Mouse (Mus musculus): Measurements from ENCODE around the gene B230307C23Rik. TPM values are rescaled to one million over a fixed set of nuclear protein-coding genes. Genes with fewer than 3 reads are reported as not detected.

Gene B230307C23Rik
- total and polyA plus RNA-seq, 2 experiments from 2014 or later = 12.1 to 21.6 TPM

DNA sequence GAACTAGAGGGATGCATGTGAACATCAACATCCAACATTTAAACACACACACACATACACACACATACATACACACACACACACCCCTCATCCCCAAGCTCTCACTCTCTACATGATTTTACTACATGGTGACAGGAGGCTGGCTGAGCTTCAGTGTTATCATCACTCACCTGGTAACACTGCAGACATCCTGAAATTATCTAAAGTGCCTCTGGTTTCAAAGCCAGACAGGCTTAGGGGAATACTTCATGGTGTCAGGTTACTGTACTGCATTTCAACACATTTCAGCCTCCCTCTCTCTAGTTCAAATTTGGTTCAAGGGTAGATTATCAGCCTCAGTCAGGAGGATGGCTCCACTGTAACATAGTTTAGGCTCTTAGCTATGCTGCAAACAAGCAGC, 39.5 kb upstream of the B230307C23Rik start:
- DNase-seq (ENCODE audit: low spot score) = no peak

DNA sequence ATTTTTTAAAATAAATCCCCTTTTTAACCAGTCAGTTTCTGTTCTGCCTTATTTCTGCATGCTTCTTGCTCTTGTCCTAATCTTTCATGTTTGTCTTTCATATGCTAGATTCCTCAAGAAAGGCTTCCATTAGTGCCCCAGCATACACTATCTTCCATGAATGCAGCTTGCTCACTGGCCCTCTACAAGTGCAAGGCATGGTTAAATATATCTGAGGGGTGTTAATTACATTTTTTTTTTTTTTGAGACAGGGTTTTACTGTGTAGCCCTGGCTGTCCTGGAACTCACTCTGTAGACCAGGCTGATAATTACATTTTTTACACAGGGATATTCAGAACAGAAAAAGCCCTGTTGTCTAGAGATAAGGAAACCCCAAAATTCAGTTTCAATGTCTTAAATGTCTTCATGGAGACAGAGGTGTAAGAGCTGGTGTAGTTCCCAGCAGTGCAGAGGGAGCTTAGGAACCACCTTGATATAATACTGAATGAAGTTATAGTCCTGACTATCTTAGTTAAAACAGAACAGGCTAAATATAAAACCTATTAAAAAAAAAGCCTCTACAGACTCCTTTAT, 38.6 kb upstream of the B230307C23Rik start:
- Histone ChIP-seq H3K4me2 (ENCODE audit: low read depth, low read length) (no peak overlapping the region), H3K4me3 (ENCODE audit: low read length) (no peak overlapping the region), H3K36me3 (ENCODE audit: insufficient read depth, low read length) (peaks cover 5% of the 10 kb centered on the region; the same call in 1 of the 2 replicates), H3K9ac (replicated peaks; ENCODE audit: low read length) (no peak overlapping the region), H3K4me1 (ENCODE audit: insufficient read depth, low read length) (peaks cover 10% of the 10 kb centered on the region), H3K9me3 (ENCODE audit: low read length) (no peaks in the 10 kb centered on the region), H3K27me3 (ENCODE audit: insufficient read depth, low read length) (no peaks in the 10 kb centered on the region), H3K27ac (no peak overlapping the region)
- no peak for TF ChIP-seq CTCF (IDR thresholded peaks at IDR 0.05; ENCODE audit: low read depth)
- no peak for ATAC-seq
- no peak for DNase-seq (ENCODE audit: low spot score)

More for the DNA sequence above, 39.5 kb upstream of the B230307C23Rik start:
- Histone ChIP-seq H3K4me3 (ENCODE audit: low read length) (no peak overlapping the region), H3K27me3 (ENCODE audit: insufficient read depth, low read length) (no peaks in the 10 kb centered on the region), H3K27ac (no peak overlapping the region), H3K36me3 (ENCODE audit: insufficient read depth, low read length) (peaks cover 8% of the 10 kb centered on the region), H3K4me2 (ENCODE audit: low read depth, low read length) (no peak overlapping the region), H3K9ac (replicated peaks; ENCODE audit: low read length) (no peak overlapping the region), H3K9me3 (ENCODE audit: low read length) (no peaks in the 10 kb centered on the region), H3K4me1 (ENCODE audit: insufficient read depth, low read length) (peaks cover 10% of the 10 kb centered on the region)
- TF ChIP-seq CTCF (IDR thresholded peaks at IDR 0.05; ENCODE audit: low read depth) = no peak
- no peak for ATAC-seq

DNA sequence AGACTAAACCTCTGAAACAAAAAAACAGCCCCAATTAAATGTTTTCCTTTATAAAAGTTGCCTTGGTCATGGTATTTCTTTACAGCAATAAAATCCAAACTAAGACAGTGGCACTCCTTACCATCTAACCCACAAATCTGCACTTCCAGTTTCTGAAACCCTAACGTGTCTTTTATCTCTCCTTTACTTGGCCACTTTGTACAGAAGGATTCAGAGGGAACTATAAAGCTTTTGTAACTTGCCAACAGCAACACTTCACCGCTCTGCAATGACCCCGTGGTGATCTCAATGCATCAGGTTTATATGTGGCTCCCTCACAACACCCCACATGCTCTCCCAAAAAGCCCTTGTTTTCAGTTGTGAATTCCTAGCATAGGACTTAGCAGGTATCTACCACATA, 36.8 kb upstream of the B230307C23Rik start:
- no peak overlapping the region for H3K27ac ChIP-seq
- ATAC-seq (no peak), DNase-seq (ENCODE audit: low spot score) (no peak)
- H3K4me1 ChIP-seq (ENCODE audit: insufficient read depth, low read length) = peaks cover 10% of the 10 kb centered on the region
- no peak overlapping the region for H3K9ac ChIP-seq (replicated peaks; ENCODE audit: low read length)
- no peak overlapping the region for H3K4me3 ChIP-seq (ENCODE audit: low read length)
- WGBS = 86% methylated on average over 3 of the region's 3 CpGs
- H3K36me3 ChIP-seq (ENCODE audit: insufficient read depth, low read length) = no peaks in the 10 kb centered on the region
- TF ChIP-seq CTCF (IDR thresholded peaks at IDR 0.05; ENCODE audit: low read depth) = no peak
- no peaks in the 10 kb centered on the region for H3K27me3 ChIP-seq (ENCODE audit: insufficient read depth, low read length)
- H3K9me3 ChIP-seq (ENCODE audit: low read length) = no peaks in the 10 kb centered on the region
- H3K4me2 ChIP-seq (ENCODE audit: low read depth, low read length) = no peak overlapping the region

DNA sequence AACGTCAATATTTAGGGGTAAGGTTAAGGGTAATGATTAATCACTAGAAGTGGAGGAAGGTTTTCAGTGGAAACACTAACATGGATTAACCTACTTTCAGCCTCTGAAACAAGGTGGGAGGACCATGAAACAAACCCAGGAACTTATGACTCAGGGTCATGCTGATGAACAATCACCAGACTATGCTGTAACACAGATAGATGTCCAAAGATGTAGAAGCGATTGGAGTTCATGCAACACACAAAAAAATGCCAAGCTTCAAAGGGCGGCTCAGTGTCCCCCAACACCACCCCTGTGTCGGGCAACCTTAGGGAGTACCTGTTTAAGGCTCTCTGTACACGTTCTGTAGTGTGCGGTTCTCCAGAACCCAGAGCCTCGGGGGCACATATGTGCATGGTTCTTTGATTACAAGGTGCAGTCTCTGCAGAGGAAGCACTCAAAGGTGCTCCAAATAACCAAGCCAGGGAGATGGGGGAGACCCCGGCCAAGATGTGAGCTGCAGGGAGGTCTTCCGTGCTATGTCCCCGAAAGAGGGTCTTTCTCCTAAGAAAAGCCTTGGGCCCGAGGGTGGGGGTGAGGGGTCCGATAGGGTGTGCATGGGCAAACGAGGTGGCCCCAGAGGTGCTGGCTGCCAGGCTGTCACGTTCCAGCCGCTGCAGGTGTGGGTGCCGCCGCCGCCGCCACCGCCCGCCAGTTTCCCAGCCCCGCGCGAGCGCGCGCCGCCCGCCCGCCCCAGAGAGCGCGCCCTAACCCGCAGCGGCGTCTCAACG, 35.5 kb upstream of the B230307C23Rik start:
- WGBS = 8% methylated on average over 36 of the region's 36 CpGs
- DNase-seq (ENCODE audit: low spot score) = peak; percentile 5
- Histone ChIP-seq H3K4me1 (ENCODE audit: insufficient read depth, low read length) (peaks cover 10% of the 10 kb centered on the region), H3K4me3 (ENCODE audit: low read length) (peak overlapping the region; percentile 84), H3K36me3 (ENCODE audit: insufficient read depth, low read length) (no peaks in the 10 kb centered on the region), H3K27ac (peak overlapping the region; percentile 95), H3K9ac (replicated peaks; ENCODE audit: low read length) (peak overlapping the region; percentile 77), H3K9me3 (ENCODE audit: low read length) (no peaks in the 10 kb centered on the region), H3K4me2 (ENCODE audit: low read depth, low read length) (peak overlapping the region; percentile 94), H3K27me3 (ENCODE audit: insufficient read depth, low read length) (no peaks in the 10 kb centered on the region)
- TF ChIP-seq CTCF (IDR thresholded peaks at IDR 0.05; ENCODE audit: low read depth) = no peak
- no peak; the same call in 1 of the 2 replicates for ATAC-seq

DNA sequence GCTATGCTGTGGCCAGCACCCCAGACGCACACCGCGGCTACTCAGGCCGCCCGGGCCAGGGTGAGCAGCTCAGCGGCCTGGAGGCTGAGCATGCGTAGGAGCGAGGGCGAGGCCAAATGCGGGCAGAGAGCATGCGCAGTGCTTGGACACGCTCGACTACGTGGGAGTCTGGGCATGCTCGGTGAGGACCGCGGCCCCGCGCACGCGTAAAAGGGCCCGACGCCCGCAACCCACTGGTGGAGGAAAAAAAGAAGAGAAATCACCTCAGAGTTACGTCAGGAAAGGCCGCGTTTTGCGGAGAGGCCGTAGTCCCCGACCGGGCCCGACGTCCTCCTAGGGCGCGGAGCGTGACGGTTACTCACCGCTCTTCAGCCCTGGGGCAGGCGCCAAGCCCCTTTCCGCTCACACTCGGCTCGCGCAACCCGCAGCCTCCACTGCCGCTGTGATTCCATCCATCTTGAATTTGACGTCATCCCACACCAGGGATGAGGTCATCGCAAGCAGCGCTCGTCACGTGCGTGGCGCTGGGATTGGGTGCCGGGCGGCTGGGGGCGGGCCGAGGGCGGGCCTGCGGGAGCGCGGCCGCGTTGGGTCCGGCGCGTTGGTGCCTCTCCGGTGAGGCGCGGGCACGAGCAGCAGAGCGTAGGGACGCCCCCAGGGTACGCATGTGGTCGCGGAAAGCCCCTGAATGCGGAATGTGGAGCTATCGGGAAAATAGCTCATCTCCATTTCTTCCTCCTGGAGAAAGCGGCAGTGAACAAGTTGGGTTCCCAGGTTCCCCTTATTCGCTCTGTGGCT, 34.8 kb upstream of the B230307C23Rik start, which contains the start of the genes C2cd2 and Zbtb21:
Gene C2cd2, minus strand, starts transcription at position 448 of the 798 bp plus-strand sequence.
Gene Zbtb21, minus strand, starts transcription at position 472 of the 798 bp plus-strand sequence.
- 1% methylated on average over 76 of the region's 78 CpGs for whole genome bisulfite sequencing
- no peak; the same call in 1 of the 2 replicates for TF ChIP-seq CTCF (IDR thresholded peaks at IDR 0.05; ENCODE audit: low read depth)

DNA sequence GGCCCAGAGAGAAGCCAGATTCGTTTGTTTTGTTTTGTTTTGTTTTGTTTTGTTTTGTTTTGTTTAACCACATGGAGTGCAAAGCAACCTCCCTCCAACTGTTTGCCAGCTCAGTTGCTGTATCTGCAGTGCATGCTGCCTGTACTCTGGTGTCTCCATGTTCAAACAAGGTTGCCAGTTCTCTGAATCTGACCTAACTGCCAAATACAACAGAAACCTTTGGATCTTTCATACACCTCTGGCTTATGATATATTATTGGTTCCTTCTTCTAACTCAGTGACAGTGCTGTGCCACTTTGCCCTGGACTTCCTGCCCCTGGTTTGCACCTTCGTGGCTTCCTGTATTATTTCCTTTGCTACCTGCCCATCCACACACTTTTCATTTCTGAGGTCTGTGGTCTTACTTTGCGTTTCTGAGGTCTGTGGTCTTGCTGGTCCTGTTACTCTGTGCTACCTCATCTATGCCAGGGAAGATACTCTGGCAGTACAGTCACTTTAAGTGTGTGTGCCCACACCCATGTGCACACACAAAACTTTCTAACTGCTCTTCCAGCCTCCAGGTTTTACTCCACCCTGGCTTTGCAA, 33.1 kb upstream of the B230307C23Rik start:
- Histone ChIP-seq H3K27me3 (ENCODE audit: insufficient read depth, low read length) (no peaks in the 10 kb centered on the region), H3K9ac (replicated peaks; ENCODE audit: low read length) (no peak overlapping the region), H3K36me3 (ENCODE audit: insufficient read depth, low read length) (no peaks in the 10 kb centered on the region), H3K4me3 (ENCODE audit: low read length) (no peak overlapping the region), H3K4me2 (ENCODE audit: low read depth, low read length) (no peak overlapping the region), H3K9me3 (ENCODE audit: low read length) (no peaks in the 10 kb centered on the region), H3K27ac (no peak overlapping the region), H3K4me1 (ENCODE audit: insufficient read depth, low read length) (peaks cover 10% of the 10 kb centered on the region)
- TF ChIP-seq CTCF (IDR thresholded peaks at IDR 0.05; ENCODE audit: low read depth) = no peak
- WGBS = 78% methylated on average over 3 of the region's 3 CpGs
- no peak for DNase-seq (ENCODE audit: low spot score)
- ATAC-seq = no peak

More for the DNA sequence above, 34.8 kb upstream of the B230307C23Rik start, which contains the start of the genes C2cd2 and Zbtb21:
- no peaks in the 10 kb centered on the region for H3K27me3 ChIP-seq (ENCODE audit: insufficient read depth, low read length)
- no peaks in the 10 kb centered on the region for H3K9me3 ChIP-seq (ENCODE audit: low read length)
- H3K4me3 ChIP-seq (ENCODE audit: low read length) = peak within 1 kb of the TSS; percentile 84
- H3K4me1 ChIP-seq (ENCODE audit: insufficient read depth, low read length) = peaks cover 10% of the 10 kb centered on the region
- peak; percentile 99 for ATAC-seq
- peak within 1 kb of the TSS; percentile 95 for H3K27ac ChIP-seq
- DNase-seq (ENCODE audit: low spot score) = peak; percentile 99
- no peaks in the 10 kb centered on the region for H3K36me3 ChIP-seq (ENCODE audit: insufficient read depth, low read length)
- peak within 1 kb of the TSS; percentile 94 for H3K4me2 ChIP-seq (ENCODE audit: low read depth, low read length)
- peak within 1 kb of the TSS; percentile 77 for H3K9ac ChIP-seq (replicated peaks; ENCODE audit: low read length)

Measured in hindbrain, postnatal 0 days (tissue).